Mouse (Mus musculus): ENCODE measurements around the gene Cdkn1a.

DNA sequence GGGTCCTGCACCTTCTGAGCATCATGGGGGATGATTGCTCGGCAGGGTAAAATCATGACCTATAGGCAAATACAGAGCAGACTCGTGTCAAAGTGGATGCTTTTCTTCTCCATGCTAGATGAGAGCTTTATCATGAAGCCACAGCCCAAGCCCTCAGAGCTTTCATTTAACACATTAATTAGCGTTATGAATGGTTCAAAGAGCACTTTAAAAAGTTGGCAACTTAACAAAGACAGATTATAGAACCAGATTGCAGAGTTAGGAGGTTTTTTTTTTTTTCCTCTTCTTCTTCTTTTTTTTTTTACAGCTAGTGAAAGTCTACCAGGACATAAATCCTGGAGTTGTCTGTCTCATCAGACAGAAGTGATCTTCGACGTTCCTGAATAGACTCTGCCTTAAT lies 38.6 kb downstream of the Cdkn1a start:
- no peak for TF ChIP-seq CTCF (IDR thresholded peaks at IDR 0.05; ENCODE audit: extremely low read depth, insufficient read depth, insufficient read length, insufficient replicate concordance)
- no peak for TF ChIP-seq POLR2A (IDR thresholded peaks at IDR 0.05; ENCODE audit: low read depth, low read length)

All from spleen, adult 2 months (tissue).